Mouse (Mus musculus): ENCODE measurements around the gene Espnl.
A peak's percentile ranks its signal among the peaks of the same experiment; 100 is the strongest.

Espnl gene

DNA sequence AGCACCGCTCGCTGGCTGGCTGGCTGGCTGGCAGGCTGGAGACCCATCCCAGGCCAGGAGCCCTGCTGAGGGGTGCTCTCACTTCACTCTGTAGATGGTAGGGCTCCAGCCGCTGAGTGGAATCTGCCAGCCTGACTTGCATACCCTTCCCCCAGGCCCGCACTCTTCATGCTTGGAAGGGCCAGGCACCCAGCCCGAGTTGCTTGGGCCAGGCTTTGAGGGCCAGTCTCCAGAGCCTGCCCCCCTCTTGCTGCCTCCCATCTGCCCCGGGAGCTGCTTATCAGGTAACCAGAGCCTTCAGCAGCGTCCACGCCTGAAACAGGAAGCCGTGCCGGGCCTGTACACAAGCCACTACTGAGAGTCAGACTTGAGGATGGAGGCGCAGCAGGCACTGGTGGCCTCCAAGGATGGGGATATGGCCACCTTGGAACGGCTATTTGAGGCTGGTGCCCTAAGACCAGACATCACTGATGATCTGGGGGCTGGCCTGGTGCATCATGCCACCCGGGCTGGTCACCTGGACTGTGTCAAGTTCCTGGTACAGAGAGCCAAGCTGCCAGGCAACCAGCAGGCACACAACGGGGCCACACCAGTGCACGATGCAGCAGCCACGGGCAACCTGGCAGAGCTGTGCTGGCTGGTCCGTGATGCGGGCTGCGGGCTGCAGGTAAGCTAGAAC, at the start of gene Espnl:
Gene Espnl (plus strand): TSS at position 316 of the 679 bp plus-strand sequence.
- peak; percentile 51 for DNase-seq

DNA sequence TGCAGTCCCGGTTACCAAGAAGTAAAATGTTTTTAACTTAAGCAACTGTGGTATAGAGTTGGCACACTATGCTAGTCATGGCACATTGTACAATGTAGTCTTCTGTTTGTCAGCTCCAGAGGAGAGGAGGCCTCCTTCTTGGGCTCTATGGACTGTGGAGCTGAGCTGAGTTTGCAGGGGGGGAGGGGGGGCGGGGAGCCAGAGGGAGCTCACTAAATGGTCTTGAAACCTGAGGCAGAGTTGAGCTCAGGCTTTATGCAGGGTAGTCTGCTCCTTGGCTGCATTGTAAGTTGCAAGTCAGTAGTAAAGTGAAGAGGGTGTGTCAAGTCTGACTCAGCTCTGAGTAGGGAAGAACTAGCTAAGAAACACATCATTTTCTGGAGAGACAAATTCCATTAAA, 49.6 kb upstream of the Espnl start:
- no peak for DNase-seq

DNA sequence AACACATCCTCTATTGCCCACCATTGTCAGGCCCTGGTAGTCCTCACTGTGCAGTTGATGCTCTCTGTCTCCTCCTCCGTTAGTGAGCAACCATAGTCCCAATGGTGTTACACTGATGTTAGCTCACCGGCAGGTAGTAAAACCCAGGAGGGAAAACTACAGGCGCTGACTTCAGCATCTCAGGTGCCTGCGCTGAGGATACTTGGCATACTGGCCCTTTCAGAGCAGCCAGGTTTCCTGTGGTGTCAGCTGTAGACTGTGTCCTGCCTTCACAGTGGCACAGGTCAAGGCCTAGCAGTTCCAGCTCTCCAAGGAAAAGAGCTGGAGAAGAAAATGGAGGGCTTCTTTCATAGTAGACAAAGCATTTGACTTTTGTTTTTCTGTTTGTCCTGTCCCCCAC, 45.3 kb upstream of the Espnl start:
- DNase-seq = no peak

DNA sequence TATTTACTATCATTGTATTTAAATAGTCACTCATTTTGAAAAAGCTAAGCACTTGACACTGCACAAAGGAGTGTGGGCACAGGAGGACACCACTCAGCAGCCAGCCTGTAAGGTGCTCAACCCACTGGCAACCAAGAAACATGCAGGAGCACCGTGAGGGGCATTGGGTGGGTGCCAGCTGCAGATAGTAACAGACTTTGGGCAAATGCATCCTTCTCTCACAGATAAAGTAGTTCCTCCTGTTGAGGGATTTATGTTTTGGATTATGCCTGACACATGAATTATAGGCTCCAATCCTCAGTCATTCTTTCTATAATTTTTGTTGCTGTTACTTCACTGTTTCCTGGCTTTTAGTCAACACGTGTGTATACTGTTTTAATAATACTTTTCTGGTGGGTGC, 44.4 kb upstream of the Espnl start:
- DNase-seq = no peak

DNA sequence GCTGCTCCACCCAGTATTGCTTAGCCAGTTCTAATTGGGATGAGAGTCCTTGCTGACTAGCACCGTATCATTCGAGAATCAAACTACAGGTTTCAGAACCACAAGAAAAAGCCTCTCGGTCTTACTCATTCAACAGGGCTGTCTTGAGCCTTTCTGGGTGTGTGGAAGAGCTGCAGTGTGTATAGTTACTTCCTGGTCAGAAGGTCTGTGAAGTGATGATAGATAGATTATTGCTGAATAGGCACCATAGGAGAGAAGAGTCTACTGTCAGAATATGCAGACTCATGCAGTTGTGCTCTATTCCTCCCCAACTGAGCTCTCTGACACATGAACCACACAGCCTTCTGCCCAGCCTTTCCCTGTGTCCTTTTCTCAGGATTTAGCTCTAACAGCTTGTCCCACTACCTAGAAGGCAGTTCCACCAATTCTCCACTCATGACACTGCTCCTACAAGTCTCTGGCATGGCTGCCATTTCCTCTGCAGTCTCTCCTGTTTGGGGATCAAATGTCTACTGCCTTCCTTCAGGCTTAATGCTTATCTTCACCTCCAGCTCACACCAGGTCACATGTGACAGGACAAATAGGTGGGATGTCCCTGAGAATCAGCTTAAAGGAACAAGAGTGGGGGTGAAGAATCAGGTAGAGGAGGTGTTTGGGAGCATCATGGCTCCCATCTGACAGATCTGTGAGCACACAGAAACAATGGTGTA, 43.3 kb upstream of the Espnl start:
- DNase-seq = no peak

DNA sequence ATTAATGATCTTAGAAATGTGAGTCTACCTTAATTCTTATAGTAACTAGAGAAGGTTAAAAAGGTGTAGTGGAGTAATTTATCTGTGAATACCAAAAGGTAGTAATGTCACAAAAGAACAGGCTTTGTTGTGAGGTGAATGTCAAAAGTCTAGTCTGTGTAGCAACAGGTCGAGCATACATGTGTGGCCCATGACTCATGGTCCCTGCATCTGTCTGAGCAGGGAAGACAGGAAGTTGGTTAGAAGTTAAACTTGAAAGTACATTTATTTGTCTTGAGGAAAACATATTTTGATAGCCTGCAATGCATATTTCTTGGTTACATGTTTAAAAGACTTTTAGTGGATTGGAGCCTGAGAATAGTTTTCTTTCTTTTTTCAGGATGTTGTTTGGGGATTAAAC, 42.7 kb upstream of the Espnl start:
- no peak for DNase-seq

DNA sequence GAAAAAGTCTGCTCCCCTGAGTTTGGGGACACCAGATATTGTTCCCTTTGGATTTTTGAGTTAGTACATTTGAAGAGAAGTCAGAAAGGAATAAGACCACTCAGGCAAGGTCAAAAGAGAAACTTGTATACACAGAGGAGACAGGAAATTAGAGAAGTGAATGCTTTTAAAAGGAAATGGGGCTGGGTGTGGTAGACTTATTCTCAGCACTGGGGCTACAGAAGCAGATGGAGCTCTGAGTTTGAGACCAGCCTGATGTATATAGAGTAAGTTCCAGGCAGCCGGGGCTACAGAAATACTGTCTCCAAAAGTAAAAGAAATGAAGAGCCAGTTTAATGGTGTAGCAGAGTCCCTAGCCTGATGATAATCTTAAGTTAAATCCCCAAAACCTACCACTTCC, 39.3 kb upstream of the Espnl start:
- DNase-seq = no peak

DNA sequence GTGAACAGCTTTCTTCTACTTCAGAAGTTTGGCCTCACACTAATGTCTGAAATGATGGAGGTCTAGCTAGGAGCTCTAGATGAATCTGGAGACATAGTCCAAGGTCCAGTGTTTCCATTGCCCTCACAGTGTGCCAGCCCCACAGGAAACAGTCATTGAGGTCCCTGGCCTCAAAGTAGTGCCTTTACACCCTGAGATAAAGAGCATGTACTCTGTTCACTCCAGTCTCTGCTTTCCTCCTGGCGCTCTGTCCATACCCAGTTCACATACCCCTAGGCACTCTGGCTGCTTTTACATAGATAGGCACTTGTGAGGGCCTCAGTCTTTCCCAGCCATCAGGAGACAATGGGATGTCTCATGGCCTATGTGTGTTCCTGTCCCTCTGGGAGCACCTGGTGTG, 32.5 kb upstream of the Espnl start:
- DNase-seq = no peak

DNA sequence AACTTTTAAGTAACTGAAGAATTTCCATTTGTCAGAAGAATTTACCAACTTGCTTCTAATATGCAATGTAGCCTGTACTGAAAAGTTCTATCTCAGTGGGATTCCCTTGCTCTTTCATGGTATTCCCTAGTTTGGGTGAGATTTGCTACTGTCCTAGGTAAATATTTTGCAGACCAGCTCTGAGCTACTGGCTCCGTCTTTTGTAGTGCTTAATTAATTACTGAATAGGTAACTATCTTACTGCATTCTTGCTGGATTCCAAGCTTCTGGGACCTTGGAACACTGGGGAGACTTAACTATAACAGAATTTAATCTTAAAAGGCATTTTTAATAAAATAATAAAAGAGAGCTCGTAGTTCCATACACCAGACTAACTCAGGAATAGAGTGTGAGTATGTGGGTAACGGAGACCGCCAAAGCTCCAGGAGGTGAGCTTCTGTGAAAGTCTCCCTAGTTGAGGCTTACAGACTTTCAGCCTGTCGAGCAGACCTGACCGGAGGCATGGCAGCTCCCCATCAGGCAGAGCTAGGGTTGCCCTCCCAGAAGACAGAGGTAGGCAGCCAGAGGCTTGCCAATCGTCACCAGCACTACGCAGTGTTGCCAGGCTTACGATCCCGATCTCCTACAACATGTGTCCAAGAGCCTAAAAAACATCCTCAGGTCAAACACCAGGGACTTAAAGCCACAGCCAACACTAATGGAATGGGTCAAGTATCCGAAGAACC, 29.6 kb upstream of the Espnl start:
- no peak for DNase-seq

DNA sequence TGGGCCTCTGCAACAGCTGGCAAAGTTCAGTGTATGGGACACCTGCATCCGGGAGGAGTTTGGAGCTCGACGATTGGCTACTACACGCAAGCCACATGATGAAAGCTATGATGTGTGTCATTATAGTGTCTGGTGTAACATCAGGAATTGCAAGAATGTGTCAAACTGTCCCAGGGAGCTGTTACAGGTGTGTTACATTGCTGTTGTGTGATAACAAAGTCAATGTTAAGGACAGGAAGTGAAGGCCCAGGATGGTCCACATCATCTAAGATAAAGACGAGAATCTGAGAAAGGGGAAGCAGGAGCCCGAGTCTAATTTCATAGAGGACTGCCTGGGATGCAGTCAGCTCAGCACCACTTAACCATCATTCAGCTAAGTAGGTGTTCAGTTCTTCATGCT, 26.3 kb upstream of the Espnl start:
- no peak for DNase-seq

DNA sequence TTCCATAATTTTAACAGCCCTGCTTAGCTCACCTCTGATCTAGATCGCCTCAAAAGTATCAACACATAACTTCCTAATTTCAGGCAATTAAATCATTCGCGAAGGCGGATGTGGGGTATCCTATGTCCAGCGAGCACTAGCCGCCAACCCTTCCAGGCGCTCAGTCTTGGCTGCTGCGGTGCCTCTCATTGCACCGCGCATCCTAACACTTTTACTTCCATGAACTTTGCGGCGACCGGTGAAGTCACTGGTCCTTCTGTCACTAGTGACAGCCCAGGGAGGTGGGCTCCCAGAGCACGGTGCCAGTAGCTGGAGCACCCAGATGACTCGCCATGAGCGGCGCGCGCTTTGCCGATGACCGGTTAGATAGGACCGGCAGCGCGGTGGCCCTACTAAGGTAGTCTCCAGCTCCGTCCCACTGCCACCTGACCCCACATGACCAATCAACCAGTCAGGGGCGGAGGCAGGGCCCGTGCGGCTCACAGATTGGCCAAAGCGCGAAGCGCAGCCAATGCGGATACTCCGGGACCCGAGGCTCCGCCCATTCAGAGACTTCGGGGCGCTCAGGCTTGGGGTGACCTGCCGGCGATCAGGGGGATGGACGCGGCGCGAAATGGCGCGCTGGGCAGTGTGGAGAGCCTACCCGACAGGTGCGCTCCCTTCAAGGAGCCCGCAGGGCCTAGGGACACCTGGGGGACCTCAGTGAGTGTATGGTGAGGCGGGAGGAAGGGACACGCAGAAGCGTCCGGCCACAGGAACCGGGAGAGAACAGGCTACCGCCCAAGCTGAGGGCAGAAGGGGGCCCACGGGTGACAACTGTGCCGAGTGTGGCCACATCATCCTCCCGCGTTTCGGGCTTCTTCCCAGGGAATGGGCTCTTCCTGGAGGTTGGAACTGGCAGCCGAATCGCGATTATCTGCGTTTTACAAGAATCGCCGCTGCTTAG, 23.8 kb upstream of the Espnl start, which contains the start of gene Scly:
Gene Scly (plus strand): TSS at position 540 of the 946 bp plus-strand sequence.
- DNase-seq = peak; percentile 99

DNA sequence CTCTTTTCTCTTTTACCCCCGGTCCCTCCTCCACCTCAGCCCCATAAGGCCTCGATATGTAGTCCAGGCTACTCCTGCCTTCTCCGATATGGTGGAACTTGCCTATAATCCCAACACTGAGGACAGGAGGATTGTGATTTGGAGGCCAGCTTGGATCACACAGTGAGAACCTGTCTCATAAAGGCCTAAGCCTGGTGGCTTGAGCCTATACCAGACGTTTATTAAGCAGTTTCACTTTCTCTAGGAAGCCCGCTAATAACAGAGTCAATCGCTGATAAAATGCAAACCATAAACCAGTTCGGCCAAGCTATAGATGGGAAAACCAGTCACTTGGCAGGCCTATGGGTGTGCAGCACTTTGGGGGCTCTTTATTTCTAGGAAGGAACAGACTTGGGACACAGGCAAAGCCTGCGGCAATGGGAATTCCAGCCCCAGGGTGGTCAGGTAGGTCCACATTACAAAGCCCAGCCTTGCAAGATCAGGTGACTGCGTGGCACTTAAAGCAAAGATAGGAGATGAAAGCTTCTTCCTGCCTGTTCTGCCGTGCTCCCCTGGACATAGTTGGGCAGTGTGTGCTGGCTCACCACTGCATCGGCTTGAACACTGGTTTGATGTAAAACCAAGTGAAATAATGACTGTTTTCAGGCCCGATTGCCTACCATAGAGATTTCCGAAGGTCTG, 22.7 kb upstream of the Espnl start:
- no peak for DNase-seq

DNA sequence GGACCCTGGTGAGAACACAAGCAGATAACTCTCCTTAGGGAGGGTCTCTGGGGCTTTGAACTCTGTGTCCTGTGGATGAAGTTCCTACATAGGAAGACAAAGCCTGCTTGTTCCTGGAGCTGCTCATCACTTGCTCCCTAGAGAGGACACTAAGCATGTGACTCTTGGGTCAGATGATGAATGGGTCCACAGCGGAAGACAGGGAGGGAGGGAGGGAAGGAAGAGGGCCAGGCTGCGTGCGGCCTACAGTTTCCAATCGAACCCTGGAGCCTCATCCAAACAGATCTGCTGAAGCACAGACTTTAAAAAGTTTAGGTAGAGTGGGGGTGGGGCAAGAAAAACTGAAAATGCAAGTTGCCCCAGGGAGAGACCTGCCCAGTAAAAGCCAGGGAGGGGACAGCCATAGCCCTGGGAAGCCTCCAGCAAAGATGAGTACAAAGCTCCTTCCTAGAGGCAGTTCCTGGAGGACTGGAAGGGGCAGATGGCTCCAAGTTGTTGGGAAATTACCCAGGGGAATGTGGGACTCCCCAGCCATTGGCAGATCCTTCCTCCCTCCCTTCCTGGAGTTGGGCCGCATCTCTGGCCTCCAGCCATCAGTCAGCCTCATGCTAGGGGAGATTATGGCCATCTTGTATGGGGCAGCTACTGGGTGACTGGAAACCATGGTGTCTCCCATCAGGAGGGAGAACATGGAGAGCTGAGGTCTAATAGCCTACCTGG, 22.0 kb upstream of the Espnl start:
- no peak for DNase-seq

DNA sequence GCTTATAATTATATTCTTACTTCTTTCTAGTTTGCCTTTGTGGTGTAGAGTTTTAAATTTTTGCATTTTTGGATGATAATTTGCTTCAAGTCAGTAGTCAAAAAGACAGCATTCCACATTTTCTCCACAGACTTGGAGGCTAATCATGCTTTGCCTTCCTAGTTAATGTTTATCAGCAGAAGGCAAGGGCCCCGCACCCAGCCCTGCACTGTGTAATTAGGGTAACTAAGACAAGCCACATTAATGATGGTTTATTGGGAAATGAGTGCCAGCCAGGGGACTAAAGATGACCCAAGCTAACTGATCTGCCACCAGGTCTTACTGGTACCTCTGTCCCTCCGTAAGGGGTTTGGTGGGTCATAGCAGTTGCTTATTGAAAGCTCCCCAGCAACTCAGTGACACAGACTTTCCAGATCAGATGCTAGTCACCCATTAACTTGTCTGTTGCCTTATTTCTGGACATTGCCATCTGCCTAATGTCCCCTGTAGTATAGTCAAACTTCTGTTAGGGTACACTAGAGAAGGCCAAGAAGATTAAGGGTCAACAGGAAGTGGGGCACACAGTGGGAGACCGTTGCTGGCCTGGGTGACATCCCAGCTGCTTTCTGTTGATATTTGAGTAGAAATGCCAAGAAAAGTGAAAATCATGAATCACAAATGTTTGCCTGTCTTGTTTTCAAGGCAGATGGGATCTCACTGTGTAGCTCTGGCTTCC, 20.5 kb upstream of the Espnl start:
- DNase-seq = peak; percentile 44

DNA sequence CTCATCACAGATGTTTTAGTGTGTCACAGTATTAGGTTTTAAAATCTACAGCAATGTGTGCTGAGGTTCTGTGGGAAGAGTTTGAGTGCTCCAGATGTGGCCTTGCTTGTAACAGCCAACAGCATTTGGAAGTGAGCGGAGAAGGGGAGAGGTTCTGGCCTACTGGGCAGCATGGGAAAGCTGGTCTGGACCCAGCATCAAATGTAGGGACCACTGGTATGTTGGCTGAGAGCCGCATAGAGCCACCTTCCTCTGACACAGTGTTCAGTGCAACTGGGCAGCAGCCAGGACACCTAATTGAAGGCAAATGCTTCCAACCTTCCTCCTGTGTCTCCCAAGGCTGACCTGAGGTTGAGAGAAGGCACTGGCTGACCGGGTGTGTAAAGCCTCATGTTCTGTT, 19.9 kb upstream of the Espnl start:
- no peak for DNase-seq

DNA sequence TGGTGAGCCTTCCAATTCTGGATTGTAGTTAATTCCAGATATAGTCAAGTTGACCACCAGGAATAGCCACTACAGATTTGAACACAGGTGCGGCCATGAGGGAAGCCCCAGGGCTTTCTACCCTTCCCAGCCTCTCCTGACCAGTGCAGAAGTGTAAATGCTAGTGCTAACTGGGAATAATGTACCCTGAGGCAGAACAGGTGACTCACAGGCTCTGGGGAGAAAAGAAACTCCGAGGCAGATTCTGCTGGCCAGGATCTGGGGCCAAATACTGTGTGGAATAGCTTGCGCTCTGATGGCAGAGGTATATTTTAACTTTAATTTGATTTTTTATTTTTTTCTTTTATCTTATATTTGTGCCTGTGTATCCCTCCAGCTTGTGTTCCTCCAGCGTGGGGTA, 17.3 kb upstream of the Espnl start:
- no peak for DNase-seq

DNA sequence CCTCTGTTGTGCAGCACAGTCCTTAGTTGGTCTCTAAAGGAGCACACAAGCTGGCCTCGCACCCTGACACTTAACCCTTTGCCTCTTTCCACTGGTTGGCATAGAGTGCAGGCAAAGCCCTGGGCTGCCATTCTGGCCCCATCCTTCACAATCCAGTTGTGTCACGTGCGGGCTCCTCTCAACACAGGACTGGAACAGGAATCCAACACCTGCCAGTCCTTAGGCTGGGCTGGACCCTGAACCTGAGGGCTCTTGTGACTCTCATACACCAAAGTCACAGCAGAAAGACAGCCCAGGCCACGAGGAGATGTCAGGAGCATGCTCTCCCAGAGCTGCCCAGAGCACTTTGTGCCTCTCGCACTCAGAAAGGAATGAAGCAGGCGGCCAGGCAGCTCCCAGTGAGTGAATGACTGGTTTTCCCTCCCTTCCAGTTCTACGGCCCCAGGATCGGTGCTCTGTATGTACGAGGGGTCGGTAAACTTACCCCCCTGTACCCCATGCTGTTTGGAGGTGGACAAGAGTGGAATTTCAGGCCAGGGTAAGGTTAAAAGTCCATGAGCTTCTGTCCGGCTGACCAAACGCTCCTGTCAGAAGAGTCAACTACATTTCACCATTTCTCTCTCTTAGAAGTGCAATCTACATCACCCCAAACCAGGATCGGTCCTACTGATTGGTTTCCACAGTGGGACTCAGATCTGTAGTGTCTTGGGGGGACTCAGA, 12.3 kb upstream of the Espnl start:
- DNase-seq = no peak

DNA sequence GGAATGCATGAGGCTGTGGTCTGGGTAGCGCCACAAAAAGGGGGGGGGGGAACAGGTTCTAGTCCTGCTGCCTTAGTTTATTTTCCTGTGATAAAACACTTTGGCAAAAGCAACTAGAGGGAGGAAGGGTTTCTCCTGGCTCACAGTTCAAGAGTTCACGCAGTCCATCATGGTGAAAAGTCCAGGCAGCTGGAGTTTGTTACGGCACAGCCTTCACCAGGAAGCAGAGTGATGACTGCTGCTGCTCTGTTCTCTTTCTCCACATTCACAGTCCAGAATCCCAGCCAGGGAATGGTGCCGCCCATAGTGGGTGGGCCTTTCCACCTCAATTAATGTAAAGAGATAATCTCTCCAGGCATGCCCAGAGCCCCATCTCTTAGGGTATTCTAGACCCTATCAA, 9.6 kb upstream of the Espnl start:
- no peak for DNase-seq

DNA sequence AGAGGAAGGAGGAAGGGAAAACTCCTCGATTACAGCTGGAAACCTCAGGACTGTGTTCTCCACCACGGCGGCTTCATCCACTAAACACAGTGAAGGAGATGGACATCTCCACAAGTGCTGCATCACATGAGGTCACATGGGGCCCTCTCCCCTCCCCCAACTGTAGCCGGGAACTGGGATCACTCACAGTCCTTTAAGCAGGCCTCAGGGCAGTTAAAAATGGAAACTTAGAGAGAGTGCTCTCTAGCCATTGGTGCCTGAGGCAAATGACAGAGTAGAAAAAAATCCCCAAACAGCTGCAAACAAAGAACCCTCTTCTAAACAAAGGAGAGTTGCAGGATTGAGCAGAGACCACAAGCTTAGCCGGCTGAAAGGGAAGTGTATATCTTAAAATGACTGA, 8.6 kb upstream of the Espnl start:
- DNase-seq = no peak

DNA sequence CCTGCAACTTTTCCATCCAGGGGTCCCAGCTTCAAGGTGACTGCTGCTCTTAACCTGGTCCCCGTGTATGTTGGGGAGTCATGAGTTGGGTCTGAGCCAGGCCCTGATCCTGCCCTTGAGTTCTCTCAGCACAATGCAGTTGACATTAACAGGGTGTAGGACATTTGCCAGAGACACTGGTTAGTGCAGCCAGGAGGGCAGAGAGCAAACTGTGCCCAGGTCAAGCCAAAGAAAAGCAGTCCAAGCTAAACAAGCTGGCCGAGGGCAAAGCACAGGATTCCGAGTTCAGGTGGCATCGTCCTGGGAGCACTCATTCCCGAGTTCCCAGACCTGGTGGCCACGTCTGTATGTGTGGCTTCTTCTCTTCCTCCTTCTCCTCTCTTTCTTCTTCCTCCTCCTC, 4.2 kb upstream of the Espnl start:
- DNase-seq = no peak
